Mouse (Mus musculus): ENCODE results near the gene Trim24.
"Not testable (repeated sequence)": the region's sequence is repeated elsewhere in the genome, so short reads cannot be mapped to it uniquely, and the experiment has no call there.

Gene Trim24

DNA sequence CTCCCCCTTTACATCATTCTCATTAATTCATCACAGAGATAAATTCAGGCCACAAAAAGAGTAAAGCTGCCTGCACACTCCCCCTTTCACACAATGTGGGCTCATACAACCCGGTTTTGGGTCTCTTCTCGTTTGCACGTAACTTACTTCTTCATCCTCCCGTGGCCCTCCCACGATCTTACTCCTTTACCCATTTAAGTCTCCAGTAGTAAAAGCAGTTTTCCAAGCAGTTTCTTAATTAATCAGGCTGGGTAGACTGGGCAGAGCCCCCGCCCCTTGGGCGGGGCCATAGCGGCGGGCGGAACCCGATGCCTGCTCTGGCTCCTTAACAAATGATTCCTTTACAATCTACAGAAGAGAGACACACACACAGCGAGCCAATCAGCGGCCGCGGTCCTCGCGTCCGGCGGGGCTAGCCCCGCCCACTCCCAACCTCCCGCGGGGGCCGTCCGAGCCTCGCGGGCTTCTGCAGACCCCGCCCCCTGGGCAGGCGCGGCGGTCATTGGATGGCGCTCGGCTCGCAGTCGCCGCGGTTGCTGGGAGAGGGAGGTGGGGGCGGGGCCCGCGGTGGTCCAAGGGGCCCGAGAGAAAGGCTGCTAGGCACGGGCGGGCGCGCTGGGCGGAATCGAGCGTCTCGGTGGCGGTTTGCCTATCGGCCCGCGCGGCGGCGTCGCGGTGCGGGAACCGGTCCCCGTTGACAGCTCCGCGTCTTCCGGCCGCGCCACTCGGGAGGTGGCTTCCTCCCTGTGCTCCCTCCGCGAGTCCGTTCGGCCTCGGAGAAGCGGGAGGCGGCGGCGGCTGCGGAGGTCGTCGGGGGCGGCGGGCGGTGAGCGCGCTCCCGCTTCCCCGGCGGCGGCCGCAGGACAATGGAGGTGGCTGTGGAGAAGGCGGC is at the start of gene Trim24:
Gene Trim24 (plus strand): TSS at position 567 of the 892 bp plus-strand sequence.
- DNase-seq (ENCODE audit: low read depth), result peak; percentile 97

DNA sequence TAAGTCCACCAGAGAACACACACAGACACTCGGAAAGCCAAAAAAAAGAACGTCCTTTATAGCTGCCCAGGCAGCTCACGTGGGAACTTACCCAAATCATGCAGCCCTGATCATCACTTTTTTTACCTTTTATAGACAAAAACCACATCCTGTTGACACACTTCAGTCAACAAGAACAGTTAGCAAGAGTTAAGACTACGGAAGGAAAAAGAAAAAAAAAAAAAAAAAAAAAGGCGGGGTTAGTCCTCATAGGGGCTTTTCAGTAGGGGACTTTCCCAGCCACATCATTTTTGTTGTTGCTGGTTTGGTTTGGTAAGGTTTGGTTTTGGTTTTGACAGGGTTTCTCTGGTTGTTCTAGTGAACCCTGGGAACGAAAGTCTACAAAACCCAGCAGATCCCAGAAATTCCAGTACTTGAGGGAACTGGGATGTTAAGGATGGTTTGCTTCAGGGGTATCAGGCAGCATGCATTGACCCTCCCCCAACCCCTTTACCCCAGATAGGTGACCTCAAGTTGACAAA is 49.0 kb upstream of the Trim24 start:
- peak; percentile 17 for DNase-seq (ENCODE audit: low read depth)

DNA sequence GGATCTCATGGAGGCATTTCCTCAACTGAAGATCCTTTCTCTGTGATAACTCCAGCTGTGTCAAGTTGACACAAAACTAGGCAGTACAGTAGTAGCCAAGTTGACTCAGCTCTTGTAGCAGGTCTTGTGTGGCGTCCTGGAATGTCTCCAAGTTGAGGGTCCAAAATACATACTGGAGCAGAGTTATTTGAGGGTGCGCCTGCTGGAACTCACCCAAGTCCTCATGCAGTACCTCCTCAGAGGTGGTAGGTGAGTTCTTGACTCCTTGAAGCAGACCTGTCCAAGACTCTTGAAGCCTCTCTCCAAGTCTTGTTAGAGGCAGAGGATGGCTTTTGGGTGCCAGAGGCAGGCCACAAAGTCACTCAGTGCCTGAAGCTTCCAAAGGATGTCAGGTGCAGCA is 48.2 kb upstream of the Trim24 start:
- DNase-seq (ENCODE audit: low read depth), result no peak

DNA sequence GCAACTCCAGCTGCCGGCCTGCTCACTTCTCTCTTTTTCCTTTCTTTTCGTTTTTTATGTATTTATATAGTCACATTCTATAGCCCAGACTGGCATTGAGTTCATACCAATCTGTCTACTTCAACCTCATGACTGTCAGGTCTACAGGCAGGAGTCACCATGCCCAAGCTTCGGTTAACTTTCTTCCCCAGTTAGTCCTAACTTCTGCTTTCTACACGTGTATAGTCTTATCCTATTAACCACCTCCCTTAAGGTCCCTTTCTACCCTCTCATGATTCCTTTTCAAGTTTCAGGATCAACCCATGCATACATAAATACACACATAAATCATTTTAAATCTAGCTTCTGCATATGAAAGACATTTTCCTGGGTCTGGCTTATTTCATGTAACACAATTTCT is 46.9 kb upstream of the Trim24 start:
- DNase-seq (ENCODE audit: low read depth), result no peak

DNA sequence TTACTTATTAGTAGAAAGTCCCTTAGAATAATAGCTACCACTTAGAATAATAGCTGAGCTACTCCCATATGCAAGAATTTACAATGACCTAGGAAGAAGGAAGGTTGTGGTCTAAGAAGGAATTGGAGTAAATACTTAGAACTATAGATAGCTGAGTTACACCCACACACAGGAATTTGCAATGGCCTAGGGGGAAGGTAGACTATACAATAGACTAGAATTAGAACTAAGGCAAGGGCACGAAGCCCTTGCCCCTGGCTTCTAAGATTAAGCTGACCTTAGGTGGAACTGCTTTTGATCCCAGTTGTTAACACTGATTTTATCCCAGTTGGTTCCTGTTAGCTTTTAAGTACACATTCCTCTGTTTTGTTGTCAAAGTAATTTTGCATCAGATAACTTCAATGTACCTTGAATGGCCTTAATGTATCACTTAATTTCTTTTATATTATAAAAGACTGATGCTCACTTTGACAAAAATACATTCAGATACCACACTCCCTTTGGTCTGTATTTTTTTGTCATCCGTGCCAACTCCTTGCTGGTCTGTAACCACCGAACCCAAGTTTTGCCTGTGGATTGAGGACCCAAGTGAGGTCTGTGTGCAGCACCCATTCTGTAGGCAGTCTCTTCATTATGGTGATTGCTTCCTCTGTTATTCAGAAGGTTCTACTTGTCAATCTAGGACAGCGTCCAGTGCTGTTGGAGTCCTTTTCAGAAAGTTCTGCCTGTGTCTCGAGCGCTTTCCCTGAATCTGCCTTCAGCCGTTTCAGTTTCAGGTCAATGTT is 45.1 kb upstream of the Trim24 start:
- not testable (repeated sequence) for DNase-seq (ENCODE audit: low read depth)

DNA sequence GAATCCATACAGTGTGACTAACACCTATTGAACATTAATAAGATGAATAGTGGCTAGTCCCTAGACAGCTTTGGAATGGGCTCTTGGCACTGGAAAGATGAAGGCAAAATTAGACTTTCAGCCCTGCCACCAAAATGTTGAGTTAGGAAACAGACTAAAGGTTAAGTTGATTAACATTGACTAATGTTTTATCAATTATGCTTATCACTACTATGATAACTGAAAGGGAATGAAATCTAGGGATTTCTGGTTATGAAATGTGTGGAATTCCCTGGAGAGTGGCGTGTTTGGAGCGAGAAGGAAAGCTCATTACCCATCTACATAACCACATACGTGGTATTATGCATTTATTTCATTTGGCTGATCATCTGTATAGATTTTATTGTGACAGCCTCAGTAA is 41.7 kb upstream of the Trim24 start:
- no peak for DNase-seq (ENCODE audit: low read depth)

DNA sequence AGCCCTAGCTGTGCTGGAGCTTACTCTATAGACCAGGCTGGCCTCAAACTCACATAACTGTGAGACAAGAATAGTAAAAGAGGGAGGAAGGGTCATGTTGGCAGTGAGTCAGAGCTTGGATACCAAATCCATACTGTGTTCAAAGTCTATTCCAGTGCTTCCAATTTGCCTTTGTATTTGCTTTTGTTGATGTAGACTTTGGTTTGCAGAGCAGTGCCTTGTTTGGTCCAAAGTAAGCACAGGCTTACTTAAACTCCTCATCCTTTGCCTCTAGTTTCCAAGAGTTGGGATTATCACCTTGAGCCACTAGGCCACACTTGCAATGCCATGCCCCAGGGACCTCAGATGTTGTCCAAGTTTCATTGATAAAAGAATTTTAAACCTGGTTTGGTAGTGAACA is 41.0 kb upstream of the Trim24 start:
- DNase-seq (ENCODE audit: low read depth), result no peak

DNA sequence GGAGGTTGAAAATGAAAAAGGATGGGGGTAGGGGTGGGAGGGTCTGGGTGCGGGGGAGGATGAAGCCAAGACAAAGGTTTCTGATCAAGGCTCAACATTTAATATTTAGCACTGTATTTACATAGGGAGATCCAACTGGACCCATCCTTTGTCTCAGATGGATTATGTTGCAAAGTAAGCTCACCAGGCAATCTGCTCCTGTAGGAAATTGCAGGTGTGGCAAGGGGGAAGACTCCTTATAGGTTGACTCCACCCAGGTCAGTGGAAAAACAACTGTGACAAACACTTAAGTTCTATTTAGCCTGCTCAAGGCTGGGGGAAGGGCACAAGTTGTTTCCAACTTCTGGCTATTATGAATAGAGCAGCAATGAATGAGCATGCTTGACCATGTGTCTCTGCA is 36.9 kb upstream of the Trim24 start:
- DNase-seq (ENCODE audit: low read depth), result no peak

DNA sequence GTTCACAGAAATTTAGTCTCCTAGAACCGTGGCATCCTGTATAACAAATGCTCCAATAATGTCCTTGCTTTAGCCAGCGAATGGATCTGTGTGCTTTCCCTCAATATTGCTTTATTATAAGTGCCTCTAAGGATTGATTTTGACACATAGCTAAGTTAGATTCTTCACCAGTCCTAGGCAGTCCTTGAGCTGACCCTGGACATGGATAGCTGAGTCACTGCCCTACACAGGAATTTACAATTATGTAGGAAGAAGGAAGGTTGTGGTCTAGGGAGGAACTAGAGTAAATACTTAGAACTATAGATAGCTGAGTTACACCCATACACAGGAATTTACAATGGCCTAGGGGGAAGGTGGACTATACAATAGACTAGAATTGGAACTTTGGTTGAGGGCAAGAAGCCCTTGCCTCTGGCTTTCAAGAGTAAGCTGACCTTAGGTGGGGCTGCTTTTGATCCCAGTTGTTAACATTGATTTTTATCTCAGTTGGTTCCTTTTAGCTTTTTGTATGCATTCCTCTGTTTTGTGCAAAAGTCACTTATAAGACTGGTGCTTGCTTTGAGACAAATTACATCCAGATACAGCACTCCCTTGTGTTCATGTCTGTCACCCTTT is 33.6 kb upstream of the Trim24 start:
- DNase-seq (ENCODE audit: low read depth), result peak; percentile 46

DNA sequence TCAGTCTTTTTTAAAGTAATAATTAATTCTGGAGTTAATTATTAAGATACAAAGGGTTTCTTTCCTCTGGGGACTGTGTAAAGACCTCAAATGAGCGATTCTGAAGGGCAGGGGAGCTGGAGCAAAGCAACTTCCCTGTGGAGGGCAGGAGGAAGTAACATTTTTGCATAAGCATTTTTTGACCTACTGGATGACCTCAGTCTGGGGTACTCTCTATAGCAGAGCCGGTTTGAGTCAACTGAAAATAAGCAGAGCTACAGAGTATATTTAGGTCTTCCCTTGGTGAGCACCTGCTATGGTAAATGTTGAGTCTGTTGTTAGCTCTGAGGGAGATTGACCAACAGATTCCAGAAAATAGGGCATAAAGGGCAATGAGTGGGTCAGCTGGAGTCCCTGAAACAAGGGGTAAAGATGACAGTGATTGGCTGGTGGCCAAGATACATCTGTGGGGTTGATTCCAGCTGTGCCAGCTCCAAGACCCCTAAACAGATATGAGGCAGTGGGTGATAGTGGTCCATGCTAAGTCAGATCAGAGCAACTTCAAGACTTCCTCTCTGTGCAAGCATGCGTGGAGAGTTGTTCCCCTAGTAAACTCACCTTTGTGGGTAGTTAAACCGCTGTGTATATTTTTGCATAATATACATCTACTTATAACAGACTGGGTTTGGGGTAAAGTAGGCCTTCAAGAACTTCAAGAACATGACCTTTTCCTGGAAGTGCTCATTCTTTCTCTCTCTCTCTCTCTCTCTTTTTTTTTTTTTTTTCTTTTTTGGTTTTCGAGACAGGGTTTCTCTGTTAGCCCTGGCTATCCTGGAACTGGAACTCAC is 27.6 kb upstream of the Trim24 start:
- no peak for DNase-seq (ENCODE audit: low read depth)

DNA sequence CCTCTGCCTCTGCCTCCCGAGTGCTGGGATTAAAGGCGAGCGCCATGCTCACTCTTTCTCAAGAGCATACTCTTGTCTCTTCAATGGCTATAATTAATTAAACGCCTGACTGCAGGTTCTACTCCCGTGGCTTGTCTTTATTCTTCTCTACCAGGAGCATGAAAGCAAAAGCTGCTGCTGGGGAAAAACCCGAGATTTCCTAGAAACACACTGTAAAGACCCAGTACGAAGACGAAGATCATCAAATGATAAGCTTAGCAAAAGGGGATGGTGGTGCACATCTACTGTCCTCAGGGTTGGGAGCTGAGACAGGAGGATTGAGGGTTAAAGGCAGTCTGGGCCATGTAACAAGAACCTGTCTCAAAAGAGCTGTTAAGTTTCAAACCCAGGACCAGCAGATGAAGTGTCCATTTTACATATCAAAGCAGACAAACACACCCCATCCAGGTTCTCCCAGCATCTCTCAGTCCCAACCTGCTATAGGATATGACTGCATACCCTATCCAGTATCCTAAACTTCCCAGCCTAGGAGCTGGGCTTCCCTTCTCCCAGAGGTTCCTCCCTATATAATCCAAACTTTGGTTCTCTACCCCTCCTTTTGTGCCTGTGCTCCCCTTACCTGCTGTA is 26.9 kb upstream of the Trim24 start:
- no peak for DNase-seq (ENCODE audit: low read depth)

DNA sequence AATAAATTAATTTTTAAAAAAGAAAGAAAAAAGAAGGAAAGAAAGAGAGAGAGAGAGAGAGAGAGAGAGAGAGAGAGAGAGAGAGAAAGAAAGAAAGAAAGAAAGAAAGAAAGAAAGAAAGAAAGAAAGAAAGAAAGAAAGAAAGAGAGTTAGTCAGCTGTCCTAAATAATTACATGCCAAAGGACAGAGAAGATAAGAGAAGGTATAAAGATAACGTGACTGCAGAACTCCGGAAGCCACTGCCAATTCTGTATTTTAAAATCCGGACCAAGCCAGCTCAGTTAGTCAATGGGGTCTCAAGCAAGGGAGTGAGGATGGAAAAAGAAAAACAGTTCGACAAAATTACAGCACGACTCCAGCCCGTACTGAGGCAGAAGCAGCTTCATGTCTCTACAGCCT is 25.7 kb upstream of the Trim24 start:
- not testable (repeated sequence) for DNase-seq (ENCODE audit: low read depth)

DNA sequence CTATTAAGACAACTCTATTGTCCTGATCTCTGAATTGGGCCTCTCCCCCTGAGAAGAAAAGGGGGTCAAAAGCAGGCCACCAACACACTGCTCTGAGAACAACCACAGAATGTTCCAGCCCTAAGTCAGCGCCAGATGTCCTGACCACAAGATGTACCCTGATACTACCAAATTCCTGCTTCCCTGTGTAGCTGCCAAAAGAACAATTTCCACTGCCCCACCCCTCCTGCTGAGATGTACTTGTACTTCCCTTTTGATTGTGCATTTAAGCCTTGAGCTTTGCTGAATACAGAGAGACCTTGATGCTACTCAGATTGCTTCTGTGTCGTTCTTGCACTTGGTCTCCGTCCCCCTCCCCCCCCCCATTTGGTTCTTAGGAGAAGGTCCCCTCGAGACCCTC is 23.1 kb upstream of the Trim24 start:
- not testable (repeated sequence) for DNase-seq (ENCODE audit: low read depth)

DNA sequence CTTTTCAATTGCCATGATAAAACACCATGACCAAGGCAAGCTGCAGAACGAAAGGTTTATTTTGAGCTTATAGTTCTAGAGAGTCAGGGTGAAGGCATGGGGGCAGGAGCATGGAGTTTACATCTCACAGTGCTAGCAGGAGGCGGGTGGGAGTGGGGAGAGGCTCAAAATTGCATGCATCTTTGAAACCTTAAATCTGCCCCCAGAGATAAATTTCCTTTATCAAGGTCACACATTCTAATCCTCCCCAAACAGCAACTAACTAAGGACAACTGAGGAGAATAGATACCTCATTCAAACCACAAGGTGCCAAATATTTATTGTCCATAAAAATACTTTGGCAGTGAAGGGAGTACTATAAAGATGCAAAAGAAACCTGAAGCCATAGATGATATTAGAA is 19.3 kb upstream of the Trim24 start:
- DNase-seq (ENCODE audit: low read depth), result no peak

DNA sequence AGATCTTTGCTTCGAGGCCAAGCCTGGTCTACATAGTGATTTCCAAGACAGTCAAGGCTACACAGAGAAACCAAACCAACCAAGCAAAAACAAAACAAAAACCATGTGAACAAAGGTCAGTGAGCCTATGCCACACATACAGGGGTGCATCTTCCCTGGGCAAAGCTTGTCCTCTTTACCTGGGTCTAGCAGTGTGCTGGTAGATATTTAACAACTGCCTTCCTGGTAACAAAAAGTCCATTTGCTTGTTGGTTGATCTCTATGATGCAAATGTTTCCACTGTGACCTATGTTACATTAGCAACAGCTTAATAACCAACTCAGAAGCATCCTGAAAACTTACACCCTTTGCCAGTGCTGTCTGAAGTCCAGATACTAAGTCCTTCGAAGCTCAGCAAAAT is 17.3 kb upstream of the Trim24 start:
- DNase-seq (ENCODE audit: low read depth), result no peak

DNA sequence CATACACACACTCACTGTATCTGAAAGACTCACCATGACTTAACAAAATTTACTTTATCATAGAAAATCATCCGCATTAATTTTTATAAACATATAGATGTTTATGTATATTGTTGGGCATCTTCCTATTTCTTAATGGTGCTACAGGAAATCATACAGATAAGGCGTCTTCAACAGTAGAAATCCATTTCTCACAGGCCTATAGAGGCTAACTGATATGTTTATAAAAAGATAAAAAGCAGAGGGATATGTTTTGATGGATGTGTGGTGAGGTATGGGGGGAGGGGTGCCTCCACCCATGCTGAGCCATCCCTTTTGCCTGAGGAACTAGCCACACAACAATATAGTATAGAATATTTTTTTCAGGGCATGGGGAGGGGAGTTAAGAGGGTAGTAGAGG is 15.2 kb upstream of the Trim24 start:
- DNase-seq (ENCODE audit: low read depth), result no peak

DNA sequence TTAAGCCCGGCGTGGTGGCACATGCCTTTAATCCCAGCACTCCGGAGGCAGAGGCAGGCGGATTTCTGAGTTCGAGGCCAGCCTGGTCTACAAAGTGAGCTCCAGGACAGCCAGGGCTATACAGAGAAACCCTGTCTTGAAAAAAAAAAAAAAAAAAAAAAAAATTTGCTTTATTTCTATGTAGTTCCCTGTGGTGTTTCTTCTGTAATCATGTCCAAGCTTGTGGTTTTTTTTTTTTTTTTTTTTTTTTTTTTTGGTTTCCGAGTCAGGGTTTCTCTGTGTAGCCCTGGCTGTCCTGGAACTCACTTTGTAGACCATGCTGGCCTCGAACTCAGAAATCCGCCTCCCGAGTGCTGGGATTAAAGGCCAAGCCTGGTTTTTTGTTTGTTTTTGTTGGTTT is 14.3 kb upstream of the Trim24 start:
- DNase-seq (ENCODE audit: low read depth), result not testable (repeated sequence)

DNA sequence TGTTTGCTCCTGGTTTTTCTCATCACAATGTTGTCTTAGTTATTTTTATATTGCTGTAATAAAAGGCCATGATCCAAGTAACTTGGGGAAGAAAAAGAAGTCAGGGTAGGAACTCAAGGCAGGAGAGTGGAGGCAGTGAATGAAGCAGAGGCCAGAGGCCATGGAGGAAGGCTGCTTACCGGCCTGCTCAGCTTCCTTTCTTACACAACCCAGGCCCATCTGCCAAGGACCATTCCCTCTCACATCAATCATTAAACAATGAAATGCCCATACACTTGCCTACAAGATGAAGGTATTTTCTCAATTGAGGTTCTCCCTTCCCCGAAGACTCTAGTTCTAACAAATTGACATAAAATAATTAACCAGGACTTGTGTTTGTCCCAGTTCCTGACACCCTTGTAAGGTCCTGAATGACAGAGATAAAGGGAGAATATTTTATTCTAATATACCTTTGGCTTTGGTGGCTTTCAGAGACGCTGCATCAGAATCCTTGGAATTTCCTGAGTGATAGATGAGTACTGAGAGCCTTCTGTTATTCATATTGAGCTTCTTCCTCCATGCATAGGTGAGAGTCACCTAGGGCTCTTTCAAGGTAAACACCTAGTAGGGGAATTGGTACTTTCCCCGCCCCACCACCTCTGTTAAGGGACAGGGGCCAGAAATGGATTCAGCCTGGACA is 13.3 kb upstream of the Trim24 start:
- DNase-seq (ENCODE audit: low read depth), result no peak

DNA sequence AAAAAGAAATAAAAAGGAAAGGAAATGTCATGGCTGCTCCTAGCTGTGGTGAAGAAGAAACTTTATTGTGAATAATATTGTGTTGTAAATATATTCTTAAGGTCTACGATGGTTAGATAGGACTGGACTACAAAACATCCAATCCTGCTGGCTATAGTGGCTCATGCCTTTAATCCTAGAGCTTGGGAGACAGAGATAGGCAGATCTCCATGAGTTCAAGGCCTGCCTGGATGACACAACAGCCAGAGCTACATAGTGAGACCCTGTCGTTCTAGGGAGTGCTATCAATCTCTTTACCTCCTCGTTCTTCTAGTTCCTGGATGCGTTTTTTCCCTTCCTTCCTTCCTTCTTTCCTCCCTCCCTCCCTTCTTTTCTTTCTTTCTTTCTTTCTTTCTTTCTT is 12.5 kb upstream of the Trim24 start:
- DNase-seq (ENCODE audit: low read depth), result no peak

DNA sequence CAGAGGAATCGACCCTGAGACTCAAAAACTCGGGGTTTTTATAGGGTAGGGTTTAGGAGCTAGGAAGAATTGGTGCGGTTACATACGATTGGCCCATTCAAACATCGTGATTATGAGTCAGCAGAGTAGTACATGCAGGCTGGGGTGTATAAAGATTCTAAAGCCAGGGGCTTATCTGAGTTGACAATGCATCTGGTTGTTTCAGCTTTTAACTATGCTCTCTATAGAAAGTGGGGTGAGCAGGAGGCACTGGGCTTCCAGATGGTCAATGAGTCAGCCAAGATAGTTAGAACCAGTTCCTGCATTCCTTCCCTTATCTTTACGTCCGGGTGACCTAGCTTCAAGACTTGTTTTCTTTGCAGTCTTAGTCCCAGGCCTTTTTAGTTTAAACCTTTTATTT is 7.7 kb upstream of the Trim24 start:
- peak; percentile 65 for DNase-seq (ENCODE audit: low read depth)
